Mouse (Mus musculus) spleen, adult 2 months (tissue): ENCODE data around the gene Cactin.

ENCODE experiments used
- CTCF ChIP-seq: fragments of 200-500 bp; IDR thresholded peaks from 2 replicates; pipeline ENCODE4 v1.5.1; 2011; ENCODE audit warnings: mild to moderate bottlenecking, inconsistent platforms; ENCODE audit not compliant: insufficient read depth, insufficient read length, insufficient replicate concordance; ENCODE audit errors: extremely low read depth
- POLR2A ChIP-seq: fragments of 200-500 bp; IDR thresholded peaks from 2 replicates; pipeline ENCODE4 v1.6.1; 2011; ENCODE audit warnings: low read depth, low read length, inconsistent platforms

DNA sequence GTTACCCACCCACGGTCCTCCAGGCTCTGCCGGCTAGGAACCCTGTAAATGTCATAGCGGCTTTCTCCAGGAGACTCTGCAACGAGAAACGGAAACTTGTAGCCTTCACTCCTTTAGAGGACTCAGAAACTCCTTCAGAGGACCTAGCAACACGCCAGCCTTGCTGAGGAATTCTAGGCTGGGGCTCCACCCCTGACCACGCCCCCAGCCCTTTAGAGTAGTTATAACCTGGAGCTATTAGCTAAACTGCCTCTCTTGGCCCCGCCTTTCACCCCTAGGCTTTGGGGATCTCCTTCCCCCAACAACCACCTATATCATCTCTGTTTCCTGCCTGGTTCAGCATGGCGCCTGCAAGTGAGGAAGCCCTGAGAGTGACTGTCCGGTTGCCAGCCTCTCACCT is 41.4 kb upstream of the Cactin start:
- TF ChIP-seq CTCF (no peak), POLR2A (no peak)
